Mouse (Mus musculus): ENCODE results near the gene Tmem201.
"Not testable (repeated sequence)": the region's sequence is repeated elsewhere in the genome, so short reads cannot be mapped to it uniquely, and the experiment has no call there.

The Tmem201 gene

DNA sequence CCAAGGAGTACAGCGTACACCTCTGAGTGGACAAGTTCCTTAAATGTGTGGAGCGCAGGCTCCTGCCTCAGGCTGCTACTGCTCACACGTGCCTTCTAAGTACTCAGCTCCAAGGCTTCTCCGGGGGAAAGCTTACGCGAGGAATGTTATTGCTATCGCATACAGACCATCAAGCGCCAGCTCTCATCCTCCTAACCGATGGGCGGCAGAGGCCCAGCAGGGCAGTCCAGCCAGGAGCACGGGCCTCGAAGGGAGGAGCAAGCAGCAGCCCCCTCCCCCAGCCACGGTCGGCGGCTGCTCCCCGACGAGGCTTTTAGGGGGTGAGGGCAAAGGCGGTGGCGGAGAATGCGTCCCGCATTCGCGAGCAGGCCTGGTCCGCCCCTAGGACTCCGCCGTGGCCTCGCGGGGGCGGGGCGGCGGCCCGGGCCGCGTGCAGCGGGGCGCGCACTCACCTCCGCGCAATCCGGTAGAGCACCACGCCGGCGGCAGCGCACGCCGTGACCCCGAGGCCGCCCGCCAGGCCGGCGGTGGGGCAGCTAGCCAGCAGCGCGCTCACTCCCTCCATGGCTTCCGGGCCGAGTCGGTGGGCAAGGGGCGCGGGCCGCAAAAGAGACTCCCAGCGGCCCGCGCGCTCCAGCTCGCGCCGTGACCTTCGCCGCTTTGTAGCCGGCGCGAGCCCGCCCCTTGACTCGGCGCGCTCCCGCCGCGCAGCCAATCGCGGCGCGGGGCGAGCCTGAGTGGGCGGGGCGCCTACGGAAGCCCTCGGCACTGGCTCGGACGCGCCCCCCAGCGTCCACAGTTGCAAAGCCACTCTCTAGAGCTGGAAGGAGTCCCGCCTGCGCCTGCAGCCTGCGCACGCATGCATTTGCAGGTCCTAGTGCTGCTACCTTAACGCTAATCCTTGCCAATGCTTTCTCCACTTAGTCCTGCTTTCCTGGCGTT, at the start of gene Tmem201:
Gene Tmem201, minus strand, starts transcription at position 662 of the 942 bp plus-strand sequence.
- ATAC-seq (ENCODE audit: low TSS enrichment): peak; percentile 56

DNA sequence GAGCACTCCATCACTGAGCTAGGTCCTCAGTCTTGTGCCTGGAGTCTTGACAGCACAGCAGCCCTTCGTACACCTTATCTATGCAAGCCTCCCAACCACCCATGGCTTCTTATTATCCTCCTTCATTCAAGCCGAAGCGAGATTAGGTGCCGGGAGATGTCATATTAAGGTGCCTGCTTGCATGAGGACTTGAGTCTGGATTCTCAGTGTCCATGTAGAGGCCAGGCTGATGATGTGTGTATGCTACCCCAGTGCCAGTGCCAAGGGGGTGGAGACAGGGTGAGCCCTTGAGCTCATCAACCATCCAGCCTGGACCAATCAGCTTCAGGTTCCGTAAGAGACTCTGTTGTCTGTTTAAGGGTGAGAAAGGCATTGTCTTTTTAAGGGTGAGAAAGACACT, 47.1 kb upstream of the Tmem201 start:
- ATAC-seq (ENCODE audit: low TSS enrichment): no peak

DNA sequence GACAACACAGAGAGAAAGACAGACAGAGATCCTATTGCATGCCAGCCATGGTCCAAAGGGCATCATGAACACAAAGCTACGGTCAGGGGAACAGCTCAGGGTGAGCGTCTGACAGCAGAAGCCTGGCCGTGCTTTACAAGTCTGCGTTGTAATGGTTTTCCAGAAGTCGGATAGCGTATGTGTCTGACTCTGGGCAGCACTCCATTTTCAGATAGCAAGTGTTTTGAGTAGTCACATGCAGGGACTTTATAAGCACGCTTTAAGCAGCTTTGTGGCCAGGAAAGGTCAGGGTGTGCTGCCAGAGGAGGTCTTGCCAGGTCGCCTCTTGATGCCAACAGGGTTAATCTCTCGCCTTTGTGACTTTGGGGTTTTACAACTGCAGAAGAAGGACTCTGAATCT, 46.5 kb upstream of the Tmem201 start:
- no peak for ATAC-seq (ENCODE audit: low TSS enrichment)

DNA sequence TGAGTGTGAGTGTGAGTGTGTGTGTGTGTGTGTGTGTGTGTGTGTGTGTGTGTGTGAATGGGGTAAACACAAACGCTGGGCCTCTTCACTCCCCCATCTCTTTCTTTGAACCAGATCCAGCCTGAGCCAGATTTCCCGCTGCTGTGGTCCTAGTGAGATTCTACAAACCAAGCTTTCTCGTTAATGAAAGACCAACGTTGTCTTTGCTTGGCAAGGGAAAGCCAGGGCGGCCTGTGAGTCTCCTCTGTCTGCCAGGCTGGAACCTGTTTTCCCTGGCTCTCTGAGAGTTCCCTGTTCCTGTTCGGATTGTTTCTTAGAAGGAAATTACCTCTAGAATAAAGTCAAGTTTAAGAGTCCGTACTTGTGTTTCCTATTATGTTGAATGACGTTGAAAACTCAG, 45.1 kb upstream of the Tmem201 start:
- ATAC-seq (ENCODE audit: low TSS enrichment): peak; percentile 38; the same call in 1 of the 2 replicates

DNA sequence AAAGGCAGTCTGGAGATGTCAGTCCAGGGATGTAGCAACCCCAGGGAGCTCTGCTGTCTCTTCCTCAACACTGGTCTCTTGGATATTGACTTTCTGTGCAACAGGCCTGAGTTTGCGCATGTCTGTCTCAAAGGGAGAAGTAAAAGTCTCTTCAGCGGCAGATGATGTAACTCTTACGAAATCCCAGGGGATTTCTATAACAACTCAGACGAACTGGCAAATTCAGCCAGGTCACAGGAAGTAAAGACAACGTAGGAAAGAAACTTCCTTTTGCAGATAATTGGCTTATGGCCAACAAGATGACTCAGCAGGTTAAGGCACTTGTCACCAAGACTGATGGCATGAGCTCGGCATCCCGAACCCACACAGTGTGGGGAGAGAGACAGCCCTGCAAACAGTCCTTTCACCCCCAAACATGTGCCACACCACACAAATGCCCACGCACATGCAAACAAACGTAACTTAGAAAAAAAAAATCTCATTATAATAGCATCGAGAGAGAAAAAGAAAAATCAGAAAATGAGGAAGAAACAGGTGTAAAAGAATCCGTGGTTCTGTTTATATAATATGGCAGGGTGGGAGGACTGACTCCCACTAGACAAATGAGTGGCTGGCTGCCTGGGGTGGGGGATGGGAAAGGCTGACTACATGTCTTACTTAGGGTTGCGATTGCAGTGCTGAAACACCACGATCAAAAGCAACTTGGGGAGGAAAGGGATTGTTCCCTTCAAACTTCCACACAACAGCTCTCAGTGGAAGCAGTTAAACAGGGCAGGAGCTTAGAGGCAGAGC, 42.9 kb upstream of the Tmem201 start:
- ATAC-seq (ENCODE audit: low TSS enrichment): no peak

DNA sequence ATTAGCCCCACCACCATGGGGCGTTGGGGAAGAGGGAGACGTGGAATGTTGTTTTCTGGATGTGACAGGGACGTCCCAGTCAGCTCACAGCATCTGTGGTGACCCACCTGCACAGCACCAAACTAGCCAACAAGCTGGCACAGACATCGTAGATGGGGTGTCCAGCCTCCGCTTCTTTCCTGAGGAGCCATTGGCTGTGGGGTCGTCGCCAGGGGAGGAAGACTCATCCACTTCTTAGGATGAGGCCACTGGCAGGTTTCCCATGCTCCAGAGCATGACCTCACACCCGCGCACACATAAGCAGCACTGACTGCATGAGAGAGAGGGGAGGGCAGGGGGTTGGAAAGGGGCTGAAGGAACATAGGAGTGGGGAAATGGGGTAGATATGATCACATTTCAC, 42.1 kb upstream of the Tmem201 start:
- no peak for ATAC-seq (ENCODE audit: low TSS enrichment)

DNA sequence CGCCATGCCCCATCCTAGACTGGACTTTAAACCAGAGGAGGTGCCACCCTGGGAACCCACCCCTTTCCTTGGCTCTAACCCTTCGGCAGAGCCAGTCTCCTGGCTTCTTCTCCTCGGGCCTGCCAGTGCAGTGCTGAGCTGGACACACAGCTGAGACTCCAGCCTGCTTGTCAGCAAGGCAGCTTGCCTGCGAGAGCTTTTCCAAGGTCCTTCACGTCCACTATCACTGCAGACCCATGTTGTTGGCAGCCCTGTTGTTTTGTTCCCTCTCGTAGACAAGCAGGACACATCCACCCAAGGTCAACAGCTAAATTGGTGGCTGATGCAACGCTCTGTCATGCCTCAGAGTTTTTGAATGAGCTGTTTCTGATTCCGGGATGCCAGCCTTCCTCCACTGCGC, 39.3 kb upstream of the Tmem201 start:
- no peak for ATAC-seq (ENCODE audit: low TSS enrichment)

DNA sequence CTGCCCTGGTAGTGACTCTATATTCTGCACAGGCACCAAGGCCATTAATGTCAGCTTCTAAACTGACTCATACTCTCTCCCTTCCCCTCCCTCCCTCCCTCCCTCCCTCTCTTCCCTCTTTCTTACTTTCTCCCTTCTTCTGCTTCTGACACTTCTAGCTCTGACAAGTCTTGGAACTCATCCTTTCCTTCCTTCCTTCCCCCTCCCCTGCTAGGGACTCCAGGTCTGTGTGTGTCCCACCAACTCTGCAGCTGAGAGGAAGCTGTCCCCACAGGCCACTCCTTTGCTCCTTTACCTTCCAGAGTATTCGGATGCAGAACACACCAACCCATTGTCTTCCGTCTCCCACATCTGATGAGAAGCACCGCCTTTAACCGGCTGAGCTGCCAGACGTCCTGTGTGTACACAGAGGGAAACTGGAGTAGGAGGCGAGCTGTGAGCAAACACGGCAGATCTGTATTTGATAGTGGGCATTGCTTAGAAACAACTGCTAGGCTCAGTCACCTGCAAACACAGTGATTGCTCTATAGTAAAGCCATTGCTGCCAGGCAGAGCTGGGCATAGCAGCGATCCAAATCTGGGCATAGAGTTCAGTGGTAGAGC, 38.0 kb upstream of the Tmem201 start:
- ATAC-seq (ENCODE audit: low TSS enrichment): 0 out of 2 replicates have a peak, but pooled peaks have one; percentile 25

DNA sequence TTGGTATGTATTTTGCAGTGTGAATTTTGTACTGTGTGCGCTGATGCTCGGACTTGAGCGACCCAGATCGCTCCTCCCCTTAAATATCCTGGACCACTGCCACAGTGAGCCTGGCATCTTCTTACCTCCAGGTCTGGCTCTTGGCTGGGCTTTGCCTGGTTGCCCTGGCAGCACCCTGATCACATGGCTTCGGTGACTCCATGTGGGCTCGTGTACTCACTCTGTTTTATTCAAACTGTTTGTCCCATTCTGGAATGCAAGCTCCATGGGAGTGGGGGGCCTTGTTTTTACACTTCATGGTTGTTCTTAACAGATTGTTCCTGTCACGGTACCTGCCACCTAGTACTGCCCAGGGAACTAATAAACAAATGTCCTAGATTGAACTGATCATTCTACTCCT, 37.5 kb upstream of the Tmem201 start:
- no peak for ATAC-seq (ENCODE audit: low TSS enrichment)

DNA sequence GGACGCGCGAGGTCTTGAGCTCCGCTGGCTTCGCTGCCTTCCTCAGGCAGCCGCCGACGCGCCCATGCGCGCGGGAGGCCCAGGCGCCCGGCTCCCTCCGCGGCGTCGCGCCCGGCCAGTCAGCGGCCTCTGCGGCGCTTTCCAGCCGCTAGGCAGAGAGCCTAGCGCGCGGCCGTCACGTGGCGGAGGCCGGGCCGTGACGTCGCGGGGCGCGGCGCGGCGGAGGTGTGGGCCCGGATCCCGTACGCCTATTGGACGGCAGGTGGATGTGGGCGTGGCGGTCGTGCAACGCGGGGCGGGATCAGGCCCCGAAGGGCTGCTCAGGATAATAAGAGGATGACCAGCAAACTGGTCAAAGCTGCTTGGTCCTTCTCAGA, 36.2 kb upstream of the Tmem201 start, which contains the start of gene Slc25a33:
Gene Slc25a33, minus strand, starts transcription at position 184 of the 377 bp plus-strand sequence.
- ATAC-seq (ENCODE audit: low TSS enrichment): peak; percentile 92

DNA sequence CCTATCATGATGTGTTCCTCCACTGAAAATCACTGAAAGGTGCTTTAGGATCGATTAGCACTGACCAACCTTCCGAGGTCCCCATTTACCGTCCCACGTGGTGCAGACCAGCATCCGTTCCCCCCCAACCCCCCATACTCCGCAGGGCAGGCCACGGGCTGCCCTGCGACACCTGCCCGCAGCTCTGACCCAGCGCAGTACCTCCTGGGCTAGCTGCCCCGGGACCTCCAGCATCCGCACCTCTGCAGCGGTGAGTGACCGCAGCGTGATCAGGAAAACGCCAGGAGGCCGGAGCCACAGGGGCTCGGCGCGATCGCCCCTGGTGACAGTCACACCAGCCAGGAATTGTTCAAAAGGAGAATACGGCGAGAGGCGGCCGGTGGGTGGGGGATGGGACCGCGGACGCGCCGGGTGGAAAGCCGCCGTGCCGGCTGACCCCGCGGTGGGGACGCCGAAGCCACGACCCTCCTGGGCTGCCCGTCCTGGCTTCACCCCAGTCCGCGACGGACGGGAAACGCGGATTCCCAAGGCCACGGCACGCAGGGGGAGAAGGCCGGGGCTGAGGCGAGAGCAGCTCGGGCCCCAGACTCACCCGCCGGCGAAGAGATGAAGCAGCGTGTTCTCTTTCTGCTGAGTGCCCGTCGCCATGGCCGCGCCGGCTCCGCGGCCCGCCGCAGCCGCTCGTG, 35.7 kb upstream of the Tmem201 start:
- ATAC-seq (ENCODE audit: low TSS enrichment): peak; percentile 13; the same call in 1 of the 2 replicates

DNA sequence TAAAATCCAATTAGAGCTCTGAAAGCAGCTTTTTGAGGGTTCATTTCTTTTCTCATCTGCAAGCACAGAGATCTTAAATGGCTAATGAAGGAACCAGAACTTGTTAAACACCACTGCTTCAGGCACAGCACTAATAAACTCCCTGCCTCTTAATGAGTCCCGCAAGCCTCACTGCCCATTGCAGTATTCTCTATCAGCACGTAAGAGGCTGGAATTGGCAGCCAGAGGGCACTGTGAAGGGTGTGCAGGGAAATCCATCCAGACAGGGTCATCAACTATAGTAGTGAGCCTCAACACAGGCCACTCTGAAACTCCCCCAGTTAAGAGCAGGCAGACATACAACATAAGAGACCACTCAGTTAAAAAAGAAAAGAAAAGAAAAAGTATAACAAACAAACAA, 34.5 kb upstream of the Tmem201 start:
- no peak for ATAC-seq (ENCODE audit: low TSS enrichment)

DNA sequence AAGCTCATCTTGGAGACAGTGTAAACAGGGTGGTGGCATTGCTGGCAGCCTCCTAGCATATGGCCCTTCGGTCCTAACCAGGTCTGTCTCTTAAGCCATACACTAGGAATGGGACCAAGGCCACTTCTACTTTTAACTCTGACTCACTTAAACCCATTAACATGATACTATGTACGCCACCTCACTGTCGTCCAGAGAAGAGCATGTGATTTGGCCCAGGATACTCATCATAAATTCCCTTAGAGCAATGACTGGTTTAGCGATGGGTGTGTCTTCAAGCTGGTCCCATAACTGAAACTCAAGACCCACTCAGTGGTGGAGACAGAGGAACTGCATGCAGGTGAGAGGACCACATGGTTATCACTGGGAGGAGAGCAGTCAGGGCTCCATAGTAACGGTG, 27.4 kb upstream of the Tmem201 start:
- no peak for ATAC-seq (ENCODE audit: low TSS enrichment)

DNA sequence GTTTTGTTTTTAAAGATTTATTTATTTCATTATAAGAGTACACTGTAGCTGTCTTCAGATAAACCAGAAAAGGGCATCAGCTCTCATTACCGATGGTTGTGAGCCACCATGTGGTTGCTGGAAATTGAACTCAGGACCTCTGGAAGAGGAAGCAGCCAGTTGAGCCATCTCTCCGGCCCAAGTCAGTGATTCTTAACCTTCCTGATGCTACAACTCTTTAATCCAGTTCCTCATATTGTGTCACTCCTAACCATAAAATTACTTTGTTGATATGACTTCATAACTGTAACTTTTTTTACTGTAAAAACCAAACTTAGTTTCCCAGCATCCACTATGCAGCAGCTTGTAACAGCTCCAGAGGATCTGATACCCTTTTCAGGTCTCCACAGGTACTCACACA, 25.5 kb upstream of the Tmem201 start:
- ATAC-seq (ENCODE audit: low TSS enrichment): no peak

DNA sequence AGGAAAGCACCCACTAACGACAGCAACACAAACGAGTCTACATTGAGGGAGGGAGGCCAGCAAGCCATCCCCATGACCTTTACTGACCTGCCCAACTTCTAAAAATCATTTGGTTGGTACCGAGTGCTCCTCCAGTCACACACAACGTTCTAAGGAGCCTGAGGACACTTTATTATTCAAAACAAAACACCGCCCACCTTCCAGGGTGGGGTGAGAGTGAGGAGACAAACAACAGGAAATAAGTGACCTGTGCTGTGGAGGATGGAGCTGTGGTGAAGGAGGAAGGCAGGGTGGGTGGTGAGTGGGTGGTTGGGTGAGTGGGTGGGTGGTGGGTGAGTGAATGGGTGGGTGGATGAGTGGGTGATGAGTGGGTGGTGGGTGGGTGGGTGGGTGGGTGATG, 21.7 kb upstream of the Tmem201 start:
- no peak for ATAC-seq (ENCODE audit: low TSS enrichment)

DNA sequence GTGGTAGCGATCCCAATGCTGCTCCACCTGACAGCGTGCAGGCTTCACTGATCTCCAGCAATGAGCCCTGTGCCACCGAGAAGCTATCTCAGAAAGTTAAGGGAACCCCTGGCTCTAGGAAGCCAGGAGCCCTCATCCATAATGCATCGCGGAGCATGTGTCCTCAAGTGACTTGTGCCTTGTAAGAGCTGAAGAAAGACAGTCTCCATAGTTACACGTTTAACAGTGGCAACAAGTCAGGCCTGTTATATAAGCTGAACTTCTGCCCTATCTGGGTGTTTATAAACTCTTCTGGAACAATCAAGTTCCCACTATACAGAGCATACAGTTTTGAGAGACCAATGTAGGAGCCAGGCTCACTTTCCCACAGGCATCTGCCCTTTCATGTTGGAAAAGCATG, 20.6 kb upstream of the Tmem201 start:
- peak; percentile 72; the same call in 1 of the 2 replicates for ATAC-seq (ENCODE audit: low TSS enrichment)

DNA sequence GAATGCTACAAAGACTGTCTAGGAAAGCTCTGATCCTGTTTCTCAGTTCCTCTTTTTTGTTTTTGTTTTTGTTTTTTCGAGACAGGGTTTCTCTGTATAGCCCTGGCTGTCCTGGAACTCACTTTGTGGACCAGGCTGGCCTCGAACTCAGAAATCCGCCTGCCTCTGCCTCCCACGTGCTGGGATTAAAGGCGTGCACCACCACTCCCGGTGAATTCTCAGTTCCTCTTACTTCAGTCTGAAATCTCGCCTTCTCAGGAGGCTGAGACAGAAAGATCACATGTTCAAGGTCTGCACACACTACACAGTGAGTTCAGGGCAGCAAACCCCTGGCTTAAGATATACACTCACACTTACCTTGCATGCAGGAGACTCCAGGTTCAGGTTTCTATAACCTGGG, 18.7 kb upstream of the Tmem201 start:
- not testable (repeated sequence) for ATAC-seq (ENCODE audit: low TSS enrichment)

DNA sequence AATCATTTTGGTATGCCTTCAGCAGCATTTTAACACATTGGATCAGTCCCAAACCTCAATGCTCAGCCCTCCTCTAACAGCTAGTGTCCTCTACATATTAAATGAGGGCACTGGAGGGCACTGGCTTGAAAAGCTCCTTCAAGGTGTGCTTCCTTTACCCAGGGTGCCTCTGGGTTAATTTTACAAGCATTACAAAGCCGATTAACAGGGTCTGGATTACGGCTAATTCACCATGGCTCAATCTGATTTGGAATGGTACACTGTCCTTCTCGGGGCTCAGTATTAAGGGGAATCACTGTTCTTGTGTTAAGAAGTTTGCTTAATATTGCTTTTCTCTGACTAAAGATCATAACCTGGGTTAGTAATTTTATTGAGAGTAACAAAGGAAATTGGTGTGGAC, 15.0 kb upstream of the Tmem201 start:
- ATAC-seq (ENCODE audit: low TSS enrichment): no peak

DNA sequence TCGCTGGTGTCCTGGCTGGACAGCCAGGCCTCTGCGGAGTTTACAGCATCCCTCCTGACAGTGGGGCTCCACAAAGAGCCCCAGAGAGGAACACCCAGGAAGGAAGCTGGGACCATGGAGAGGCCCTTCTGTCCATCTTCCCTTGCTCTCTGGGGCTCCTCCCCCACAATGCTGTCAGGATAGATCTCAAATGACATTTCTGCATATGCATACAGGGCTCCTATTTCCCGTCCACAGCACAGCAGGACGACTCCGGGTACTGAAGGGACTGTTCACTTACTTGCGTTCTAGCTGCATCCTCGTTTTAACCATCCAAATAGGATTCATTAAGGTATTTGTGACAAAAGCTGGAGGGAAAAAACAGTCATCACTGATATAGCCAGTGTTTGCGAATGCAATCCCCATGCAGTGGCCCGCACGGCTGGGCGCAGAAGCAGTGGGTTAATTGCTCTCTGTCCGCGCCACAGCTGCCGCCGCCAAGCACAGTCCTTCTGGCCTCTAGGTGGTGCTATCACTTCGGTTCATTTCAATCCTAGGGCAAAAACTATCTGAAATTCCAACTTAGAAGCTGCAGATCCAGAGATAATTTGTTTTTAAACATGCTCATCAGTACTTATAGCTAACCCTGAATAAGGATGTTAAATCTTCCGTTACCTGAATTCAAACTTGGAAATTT, 14.4 kb upstream of the Tmem201 start:
- ATAC-seq (ENCODE audit: low TSS enrichment): peak; percentile 57; the same call in 1 of the 2 replicates

DNA sequence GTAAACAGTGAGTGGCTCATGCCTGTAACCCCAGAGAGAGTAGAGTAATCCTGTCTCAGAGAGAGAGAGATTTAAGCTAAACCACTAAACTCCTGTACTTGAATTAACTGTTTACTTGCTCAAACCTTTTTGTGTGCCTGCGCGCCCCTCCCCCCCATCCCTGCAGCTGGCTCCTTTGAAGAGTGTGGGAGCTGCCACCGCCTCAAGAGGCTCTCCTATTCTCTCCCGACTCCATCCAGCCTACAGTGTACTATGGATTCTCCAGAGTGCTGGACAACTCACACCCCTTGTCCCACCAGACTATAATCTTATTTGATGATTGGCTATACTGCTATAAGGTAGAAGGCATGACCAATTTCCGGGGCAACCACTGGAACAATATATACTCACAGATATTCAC, 12.8 kb upstream of the Tmem201 start:
- ATAC-seq (ENCODE audit: low TSS enrichment): no peak

DNA sequence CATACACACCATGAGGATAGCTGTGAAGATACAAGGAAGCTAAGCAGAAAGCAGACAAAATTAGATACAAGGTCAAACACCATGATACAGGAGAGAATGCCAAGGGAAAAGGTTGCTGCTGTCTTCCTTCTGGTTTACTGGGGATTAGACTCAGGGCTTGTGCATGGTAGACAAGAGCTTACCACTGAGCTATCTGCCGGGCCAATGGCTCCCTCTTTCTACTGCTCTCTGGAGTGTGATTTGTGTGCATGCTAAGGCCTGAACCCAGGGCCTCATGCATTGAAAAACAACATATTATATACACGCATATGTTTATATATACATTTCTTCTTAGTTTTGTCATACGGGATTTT, 11.8 kb upstream of the Tmem201 start:
- ATAC-seq (ENCODE audit: low TSS enrichment): not testable (repeated sequence)
